Mouse (Mus musculus): ENCODE results near the gene Dhx32. TPM values are rescaled to one million over a fixed set of nuclear protein-coding genes. Genes with fewer than 3 reads are reported as not detected.

Gene Dhx32
- 24.7 and 60.9 TPM in 2 replicates for polyA plus RNA-seq (2012; rRNA removed; ENCODE audit: low replicate concordance)

DNA sequence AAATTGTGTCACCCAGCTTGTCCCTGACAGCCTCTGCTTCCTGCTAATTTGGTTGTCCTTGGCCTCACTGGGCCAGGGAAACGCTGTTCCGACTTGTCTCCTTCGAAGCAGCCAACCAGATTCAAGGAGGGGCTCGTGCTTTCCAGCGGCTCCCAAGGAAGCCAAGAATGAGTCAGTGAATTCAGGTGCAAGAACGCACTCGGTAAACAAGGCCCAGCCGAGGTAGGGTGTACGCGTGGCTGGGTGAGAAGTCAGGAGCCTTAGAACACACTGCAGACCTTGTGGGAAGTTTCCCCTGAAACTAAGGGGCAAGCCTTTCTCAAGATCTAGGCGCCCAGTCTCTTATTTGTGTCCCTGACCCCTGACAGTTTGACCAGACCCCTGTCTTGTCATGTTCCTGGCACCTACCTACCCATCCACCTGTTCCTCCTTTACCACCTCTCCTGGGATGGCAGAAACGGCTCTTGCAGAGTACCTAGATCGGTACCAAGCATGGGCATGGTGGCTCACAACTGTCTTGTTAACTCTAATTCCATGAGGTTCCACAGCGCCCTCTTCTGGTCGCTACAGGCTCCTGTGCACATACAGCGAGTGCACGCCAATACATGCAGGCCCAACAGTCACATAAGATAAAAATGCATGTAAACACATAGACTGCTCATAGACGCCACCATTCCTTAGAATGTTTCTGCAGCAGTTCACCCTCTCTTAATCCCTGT, at the start of gene Dhx32:
TSS of gene Dhx32 (minus strand) at position 10 of the 719 bp plus-strand sequence.

GRCm38 (mm10) chr7:133776626-133776996, 5.9 kb downstream of the Dhx32 start, which contains the start of gene Fank1:
Gene Fank1 (plus strand): TSS chr7:133776861.

DNA sequence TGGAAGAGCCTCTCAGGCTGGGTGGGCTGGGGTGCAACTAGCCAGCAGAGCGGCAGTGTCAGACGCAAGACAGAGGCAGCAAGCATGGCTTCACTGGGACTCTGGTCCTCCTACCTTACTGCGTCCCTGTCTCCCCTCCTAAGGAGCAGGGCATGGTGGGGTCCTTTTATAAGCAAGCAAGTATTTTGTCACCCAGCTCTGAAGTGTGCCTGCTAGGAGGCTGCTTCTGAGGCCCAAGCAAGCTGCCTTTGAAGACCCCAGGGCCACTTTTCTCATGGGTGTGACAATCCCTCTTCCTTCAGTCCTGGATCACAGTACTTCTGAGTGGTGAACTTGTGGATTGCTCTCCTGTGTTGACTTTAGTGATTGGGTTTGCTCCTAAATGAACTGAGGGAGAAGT, 102.6 kb downstream of the Dhx32 start, which contains the start of gene Mmp21:
TSS of gene Mmp21 (minus strand) at position 101 of the 400 bp plus-strand sequence.

Other genes starting within 250 kb of the Dhx32 start
- not detected in 2 replicates for gene Tex36, start 180.6 kb downstream of the Dhx32 start, polyA plus RNA-seq (2012; rRNA removed; ENCODE audit: low replicate concordance)
- gene Edrf1, start 145.2 kb downstream of the Dhx32 start, polyA plus RNA-seq (2012; rRNA removed; ENCODE audit: low replicate concordance), result 5.0 and 9.7 TPM in 2 replicates
- gene Mmp21, start 102.7 kb downstream of the Dhx32 start, polyA plus RNA-seq (2012; rRNA removed; ENCODE audit: low replicate concordance), result not detected in 2 replicates
- 13.6 and 31.1 TPM in 2 replicates for gene Bccip, start 73.4 kb downstream of the Dhx32 start, polyA plus RNA-seq (2012; rRNA removed; ENCODE audit: low replicate concordance)
- gene Uros, start 72.7 kb downstream of the Dhx32 start, polyA plus RNA-seq (2012; rRNA removed; ENCODE audit: low replicate concordance), result 14.6 and 31.6 TPM in 2 replicates
- 0.11 TPM in 1 of 2 replicates, not detected in the other for gene Fank1, start 5.9 kb downstream of the Dhx32 start, polyA plus RNA-seq (2012; rRNA removed; ENCODE audit: low replicate concordance)